Mouse (Mus musculus): Measurements from ENCODE around the gene Sgca.

DNA sequence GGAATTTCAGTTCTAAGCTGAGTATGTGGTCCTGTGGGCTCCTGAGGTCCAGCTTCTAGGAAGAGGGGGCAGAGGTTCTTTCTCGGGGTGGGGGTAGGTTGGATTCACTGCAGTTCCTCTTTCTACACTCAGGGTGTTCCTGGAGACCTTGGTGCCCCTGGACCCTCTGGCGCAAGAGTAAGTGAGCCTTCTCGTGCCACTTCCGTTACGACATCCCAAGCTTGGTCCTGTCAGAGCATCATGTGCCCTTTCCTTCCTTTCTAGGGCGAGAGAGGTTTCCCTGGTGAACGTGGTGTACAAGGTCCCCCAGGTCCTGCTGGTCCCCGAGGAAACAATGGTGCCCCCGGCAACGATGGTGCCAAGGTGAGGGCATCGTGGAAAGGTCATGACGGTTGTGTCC, 30.9 kb downstream of the Sgca start:
- TF ChIP-seq CTCF (IDR thresholded peaks at IDR 0.05; ENCODE audit: borderline replicate concordance, extremely low read depth, insufficient read depth, insufficient read length), result no peak
- no peak for TF ChIP-seq POLR2A (IDR thresholded peaks at IDR 0.05; ENCODE audit: borderline replicate concordance, extremely low read depth, insufficient read depth, insufficient read length, poor library complexity, severe bottlenecking)

All from brain, embryonic 14.5 days (tissue).